Mouse (Mus musculus) lung, postnatal 0 days (tissue): ENCODE results near the gene Flnc.

ENCODE experiments used
- CTCF ChIP-seq: IDR thresholded peaks from 2 replicates; pipeline ENCODE4 v1.5.1; 2016; ENCODE audit warnings: antibody characterized with exemption, mild to moderate bottlenecking
- EP300 ChIP-seq: IDR thresholded peaks from 2 replicates; pipeline ENCODE4 v1.6.1; 2016; ENCODE audit warnings: antibody characterized with exemption, mild to moderate bottlenecking, control low read depth

GRCm38 (mm10) chr6:29501599-29501998 lies 68.5 kb downstream of the Flnc start:
- TF ChIP-seq CTCF (peak; percentile 46), EP300 (no peak)
